Mouse (Mus musculus) liver, adult 2 months (tissue): ENCODE data around the gene Runx1.

Experiments used
- CTCF ChIP-seq: fragments of 200-500 bp; IDR thresholded peaks from 2 replicates; pipeline ENCODE4 v1.5.1; 2011; ENCODE audit warnings: low read depth, low read length, control low read depth
- POLR2A ChIP-seq: fragments of 200-500 bp; IDR thresholded peaks from 2 replicates; pipeline ENCODE4 v1.6.1; 2011; ENCODE audit warnings: low read length, control low read depth; ENCODE audit not compliant: insufficient read depth; ENCODE audit errors: extremely low read depth

- TF ChIP-seq CTCF (no peak), POLR2A (no peak)
Measured at GRCm38 (mm10) chr16:92753944-92754343, 72.0 kb downstream of the Runx1 start.
